Mouse (Mus musculus) embryonic fibroblast, embryonic 13.5 days (primary cell): Measurements from ENCODE around the gene Phf21a.

Source experiments
- CTCF ChIP-seq: IDR thresholded peaks from 2 replicates; pipeline ENCODE4 v1.5.1; 2011; ENCODE audit warnings: mild to moderate bottlenecking, control low read depth, low read length, moderate library complexity, borderline replicate concordance; ENCODE audit not compliant: insufficient read depth
- POLR2A ChIP-seq: IDR thresholded peaks from 2 replicates; pipeline ENCODE4 v1.6.1; 2011; ENCODE audit warnings: low read depth, mild to moderate bottlenecking, control low read depth, low read length, moderate library complexity

- TF ChIP-seq CTCF (no peak), POLR2A (no peak)
Measured at GRCm38 (mm10) chr2:92375788-92376187, 282.9 kb downstream of the Phf21a start.
